Mouse (Mus musculus) brown adipose tissue, adult 24 weeks (tissue): Measurements from ENCODE around the gene Syne1. TPM values are rescaled to one million over a fixed set of nuclear protein-coding genes. Genes with fewer than 3 reads are reported as not detected.

Experiments used
- H3K27ac ChIP-seq: fragments of 200-500 bp; replicated peaks from 2 replicates; pipeline ENCODE4 v1.5.1; 2012; ENCODE audit warnings: low read depth, mild to moderate bottlenecking, low read length
- H3K4me1 ChIP-seq: fragments of 200-500 bp; 2 replicates; pipeline ENCODE4 v1.6.1; 2012; ENCODE audit warnings: low read length, mixed read lengths; ENCODE audit not compliant: control insufficient read depth, insufficient read depth, insufficient read length
- H3K4me3 ChIP-seq: fragments of 200-500 bp; 2 replicates; pipeline ENCODE4 v1.5.1; 2012; ENCODE audit warnings: low read depth, mild to moderate bottlenecking, low read length, moderate library complexity; ENCODE audit not compliant: insufficient read depth
- polyA plus RNA-seq: library from polyadenylated mRNA; stranded (reverse); fragments of >200 nt; gene quantifications from 2 replicates; pipeline ENCODE4 v1.2.4, GENCODE M21; 2012; ENCODE audit not compliant: missing spikeins, insufficient read depth, insufficient read length

Syne1 gene
- polyA plus RNA-seq, 1 experiment: 8.1 TPM

GRCm38 (mm10) chr10:5170425-5170824 is 380.9 kb downstream of the Syne1 start:
- no peaks in the 10 kb centered on the region for H3K4me1 ChIP-seq
- H3K27ac ChIP-seq: no peak overlapping the region
- no peak overlapping the region for H3K4me3 ChIP-seq

GRCm38 (mm10) chr10:5167481-5167880 is 383.8 kb downstream of the Syne1 start:
- Histone ChIP-seq H3K27ac (no peak overlapping the region), H3K4me3 (no peak overlapping the region), H3K4me1 (no peaks in the 10 kb centered on the region)

GRCm38 (mm10) chr10:5165439-5165838 is 385.8 kb downstream of the Syne1 start:
- Histone ChIP-seq H3K4me1 (no peaks in the 10 kb centered on the region), H3K27ac (no peak overlapping the region), H3K4me3 (no peak overlapping the region)

DNA sequence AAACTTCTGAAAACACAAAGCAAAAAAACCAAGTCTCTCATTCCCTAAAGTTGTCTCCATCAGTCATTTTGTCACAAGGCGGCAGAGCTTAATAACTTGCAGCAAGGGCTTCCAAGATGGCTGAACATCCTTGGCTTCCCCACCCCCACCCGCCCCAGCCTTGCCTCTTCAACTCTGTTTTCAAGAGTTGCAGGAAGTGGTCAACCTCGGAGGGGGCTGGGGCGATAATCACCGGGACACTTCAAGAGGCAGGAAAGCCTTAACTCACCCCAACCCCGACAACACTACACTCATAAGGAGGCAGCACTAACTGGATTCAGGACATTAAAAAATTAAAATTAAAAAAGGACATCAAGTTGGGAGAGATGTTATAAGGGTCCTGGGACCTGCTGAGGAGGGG is 387.5 kb downstream of the Syne1 start:
- H3K27ac ChIP-seq: no peak overlapping the region
- H3K4me1 ChIP-seq: no peaks in the 10 kb centered on the region
- H3K4me3 ChIP-seq: no peak overlapping the region

DNA sequence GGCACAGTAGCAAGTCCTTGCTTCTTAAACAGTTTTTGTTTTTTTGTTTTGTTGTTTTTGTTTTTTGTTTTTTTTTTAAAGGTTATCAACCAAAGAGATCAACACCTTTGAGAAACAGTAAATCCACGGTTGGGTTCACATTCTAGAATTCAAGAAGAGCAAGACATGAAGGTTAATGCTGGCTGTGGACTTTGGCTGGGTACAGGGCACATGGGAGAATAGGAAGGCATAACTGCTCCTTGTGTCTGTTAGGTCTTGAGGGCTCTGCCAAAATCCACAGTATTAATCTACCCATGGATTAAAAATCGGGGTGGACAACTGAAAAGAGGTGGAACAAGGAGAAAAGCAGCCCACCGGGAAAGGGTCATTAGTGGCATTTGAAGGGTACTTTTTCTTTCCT is 388.0 kb downstream of the Syne1 start:
- Histone ChIP-seq H3K27ac (no peak overlapping the region), H3K4me3 (no peak overlapping the region), H3K4me1 (no peaks in the 10 kb centered on the region)

- H3K4me1 ChIP-seq: peaks cover 4% of the 10 kb centered on the region; the same call in 1 of the 2 replicates
- H3K4me3 ChIP-seq: no peak overlapping the region
- H3K27ac ChIP-seq: no peak overlapping the region
These were observed 389.8 kb downstream of the Syne1 start for GRCm38 (mm10) chr10:5161394-5161872.

GRCm38 (mm10) chr10:5159679-5160078 is 391.6 kb downstream of the Syne1 start:
- H3K27ac ChIP-seq: no peak overlapping the region
- H3K4me1 ChIP-seq: peaks cover 6% of the 10 kb centered on the region; the same call in 1 of the 2 replicates
- no peak overlapping the region for H3K4me3 ChIP-seq

DNA sequence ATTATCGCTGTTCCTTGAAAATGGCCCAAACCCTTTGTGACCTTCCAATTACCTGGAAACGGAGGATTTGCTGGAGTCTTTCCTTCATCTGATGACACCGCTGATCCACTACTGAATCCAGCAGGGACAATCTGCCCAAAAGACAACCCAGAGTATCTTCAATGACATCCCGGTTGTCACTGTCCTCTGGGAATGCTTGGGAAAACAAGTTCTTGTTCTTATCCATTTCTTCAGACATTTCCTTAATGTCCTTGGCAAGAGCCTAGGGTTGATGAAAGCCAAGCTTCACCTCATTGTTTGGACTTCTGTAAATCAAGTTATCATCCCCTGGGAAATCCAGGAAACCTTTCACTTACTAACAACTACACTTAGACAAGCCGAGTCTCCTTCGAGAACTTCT is 398.2 kb downstream of the Syne1 start:
- Histone ChIP-seq H3K27ac (peak overlapping the region; percentile 29), H3K4me3 (no peak overlapping the region), H3K4me1 (peaks cover 6% of the 10 kb centered on the region; the same call in 1 of the 2 replicates)

DNA sequence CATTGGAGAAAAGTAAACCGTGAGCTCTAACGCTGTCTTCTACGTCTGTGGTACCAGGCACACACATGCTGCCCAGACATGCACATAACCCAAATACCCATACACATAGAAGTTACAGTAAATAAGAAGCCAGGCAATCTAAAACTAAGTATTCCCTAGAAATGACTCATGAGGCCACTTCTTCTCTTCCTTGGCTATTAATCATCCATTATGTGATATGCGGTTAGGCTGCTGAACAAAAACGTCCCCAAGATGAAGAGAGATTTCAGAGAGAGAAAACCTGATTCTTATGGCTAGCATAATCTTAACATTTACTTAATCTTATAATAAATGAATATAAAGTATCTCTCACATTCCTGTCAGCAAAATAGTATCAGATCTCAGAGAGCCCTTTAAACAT is 409.8 kb downstream of the Syne1 start:
- Histone ChIP-seq H3K4me1 (no peaks in the 10 kb centered on the region), H3K4me3 (no peak overlapping the region), H3K27ac (no peak overlapping the region)

DNA sequence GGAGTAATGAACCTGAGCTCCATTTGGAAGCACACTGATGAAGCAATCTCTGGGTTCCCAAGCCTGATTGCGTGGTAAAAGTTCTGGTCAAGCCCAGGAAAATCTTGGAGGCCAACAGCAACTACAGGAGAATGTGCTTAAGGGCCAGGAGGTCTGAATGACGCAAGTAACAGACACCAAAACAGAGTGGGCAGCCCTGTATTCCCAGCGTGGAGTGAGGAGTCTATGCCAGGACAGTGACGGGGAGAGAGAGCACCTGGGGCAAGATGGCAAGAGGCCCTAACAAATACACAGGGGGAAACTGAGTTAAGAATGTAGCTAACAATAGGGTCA is 411.4 kb downstream of the Syne1 start:
- Histone ChIP-seq H3K4me3 (no peak overlapping the region), H3K27ac (no peak overlapping the region), H3K4me1 (no peaks in the 10 kb centered on the region)

- Histone ChIP-seq H3K27ac (no peak overlapping the region), H3K4me1 (no peaks in the 10 kb centered on the region), H3K4me3 (no peak overlapping the region)
These were observed 411.9 kb downstream of the Syne1 start for GRCm38 (mm10) chr10:5139246-5139931.

- Histone ChIP-seq H3K4me1 (no peaks in the 10 kb centered on the region), H3K27ac (no peak overlapping the region), H3K4me3 (no peak overlapping the region)
These were observed 419.2 kb downstream of the Syne1 start for GRCm38 (mm10) chr10:5132050-5132449.

- no peaks in the 10 kb centered on the region for H3K4me1 ChIP-seq
- H3K4me3 ChIP-seq: no peak overlapping the region
- H3K27ac ChIP-seq: no peak overlapping the region
These were observed 420.8 kb downstream of the Syne1 start for GRCm38 (mm10) chr10:5130495-5130894.

DNA sequence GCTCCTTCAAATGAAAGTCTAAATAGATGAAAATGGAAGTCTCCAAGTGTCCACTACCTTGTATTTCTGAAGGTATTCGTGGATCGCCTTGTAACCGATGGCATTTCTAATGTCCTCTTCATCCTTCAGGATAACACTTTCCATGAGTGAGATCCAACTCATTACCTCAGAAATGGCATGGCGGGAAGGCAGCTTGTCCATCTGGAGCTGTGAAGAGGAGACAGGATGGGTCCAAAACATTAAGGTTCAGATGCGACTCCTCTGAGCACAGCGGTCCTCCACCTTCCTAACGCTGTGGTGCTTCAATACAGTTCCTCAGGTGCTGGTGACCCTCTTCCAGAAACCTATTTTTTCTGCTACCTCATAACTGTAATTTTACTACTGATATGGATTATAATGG is 426.5 kb downstream of the Syne1 start:
- Histone ChIP-seq H3K4me3 (no peak overlapping the region), H3K27ac (no peak overlapping the region), H3K4me1 (no peaks in the 10 kb centered on the region)

DNA sequence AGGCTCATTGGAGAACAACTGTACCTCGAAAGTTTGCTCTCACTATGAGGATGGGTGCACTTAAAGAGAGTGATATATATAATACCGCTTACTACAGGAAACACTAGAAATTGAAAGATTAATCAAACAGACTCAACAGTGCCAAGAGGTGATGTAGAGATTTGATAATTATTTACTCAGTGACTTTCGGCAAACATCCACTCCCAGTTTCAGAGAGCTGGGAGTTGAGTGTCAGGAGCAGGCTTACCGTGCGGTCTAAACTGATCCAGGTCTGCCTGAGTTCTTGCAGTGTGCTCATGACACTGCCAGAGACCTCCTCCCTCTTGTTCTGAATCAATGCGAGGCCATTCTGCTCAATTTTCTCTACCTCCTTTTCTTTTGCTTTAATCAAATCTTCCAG is 434.6 kb downstream of the Syne1 start:
- no peak overlapping the region for H3K27ac ChIP-seq
- no peak overlapping the region for H3K4me3 ChIP-seq
- H3K4me1 ChIP-seq: no peaks in the 10 kb centered on the region

DNA sequence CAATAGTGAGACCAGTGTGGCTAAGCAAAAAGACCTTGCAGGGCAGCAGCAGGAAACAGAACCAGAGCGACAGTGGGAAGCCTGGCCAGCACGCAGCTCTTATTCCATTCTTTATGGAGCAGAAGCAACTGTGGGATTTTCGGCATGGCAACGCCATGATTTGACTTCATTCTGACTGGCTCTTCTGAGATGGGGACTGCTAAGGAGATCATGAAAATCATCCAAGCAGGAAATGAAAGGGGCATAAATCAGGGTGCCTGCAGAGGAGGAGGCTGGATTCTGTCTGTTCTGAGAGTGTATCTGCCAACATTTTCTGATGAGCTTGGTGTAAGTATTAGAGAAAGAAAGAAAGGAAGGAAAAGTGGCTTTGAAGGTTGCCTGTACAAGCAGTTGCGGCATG is 435.1 kb downstream of the Syne1 start:
- Histone ChIP-seq H3K27ac (no peak overlapping the region), H3K4me1 (no peaks in the 10 kb centered on the region), H3K4me3 (no peak overlapping the region)
